Mouse (Mus musculus) limb, embryonic 11.5 days (tissue): Measurements from ENCODE around the gene Stmnd1. TPM values are rescaled to one million over a fixed set of nuclear protein-coding genes. Genes with fewer than 3 reads are reported as not detected.
"Not testable (repeated sequence)": the region's sequence is repeated elsewhere in the genome, so short reads cannot be mapped to it uniquely, and the experiment has no call there.

Source experiments
- ATAC-seq: fragments of 200-750 bp; cut with Nextera tagmentation; 2 replicates; pipeline ENCODE4 v1.8.0; 2017; ENCODE audit warnings: low read depth; ENCODE audit not compliant: insufficient number of reproducible peaks, low FRiP score, low TSS enrichment
- DNase-seq: peaks from one replicate; pipeline ENCODE4 v3.0.0-alpha.2; 2015; ENCODE audit warnings: low spot score
- H3K27ac ChIP-seq: fragments of 300-500 bp; sonication (generic); replicated peaks from 2 replicates; pipeline ENCODE4 v1.5.1; 2014; ENCODE audit warnings: low read depth, mild to moderate bottlenecking, low read length
- H3K27me3 ChIP-seq: fragments of 300-500 bp; sonication (generic); 2 replicates; pipeline ENCODE4 v1.6.1; 2014; ENCODE audit warnings: mild to moderate bottlenecking, low read length, mixed read lengths; ENCODE audit not compliant: control insufficient read depth, insufficient read depth
- H3K36me3 ChIP-seq: fragments of 300-500 bp; sonication (generic); 2 replicates; pipeline ENCODE4 v1.6.1; 2014; ENCODE audit warnings: mild to moderate bottlenecking, low read length, moderate library complexity, mixed read lengths; ENCODE audit not compliant: control insufficient read depth, insufficient read depth
- H3K4me1 ChIP-seq: fragments of 300-500 bp; sonication (generic); 2 replicates; pipeline ENCODE4 v1.6.1; 2014; ENCODE audit warnings: low read length, mixed read lengths; ENCODE audit not compliant: control insufficient read depth, insufficient read depth
- H3K4me2 ChIP-seq: fragments of 300-500 bp; sonication (generic); 2 replicates; pipeline ENCODE4 v1.6.1; 2014; ENCODE audit warnings: low read depth, mild to moderate bottlenecking, moderate library complexity; ENCODE audit not compliant: severe bottlenecking
- H3K4me3 ChIP-seq: fragments of 300-500 bp; sonication (generic); 2 replicates; pipeline ENCODE4 v1.5.1; 2014; ENCODE audit warnings: low read depth, low read length
- H3K9ac ChIP-seq: fragments of 300-500 bp; sonication (generic); 2 replicates; pipeline ENCODE4 v1.6.1; 2014; ENCODE audit warnings: mild to moderate bottlenecking, low read length
- H3K9me3 ChIP-seq: fragments of 300-500 bp; sonication (generic); 2 replicates; pipeline ENCODE4 v1.6.1; 2016; ENCODE audit warnings: low read length; ENCODE audit not compliant: control insufficient read depth
- WGBS: fragments of 180-500 bp; shearing (Covaris S2); extraction: QIAGEN DNeasy Blood & Tissue Kit; methylation state at CpG from one replicate; pipeline ENCODE4 v1.1.7; 2014; 5-methylcytosine and 5-hydroxymethylcytosine counted together
- polyA plus RNA-seq: library from polyadenylated mRNA; unstranded; fragments of >200 nt; fragmentation: Nextera tagmentation; extraction: Ambion mirVana; gene quantifications from 2 replicates; pipeline ENCODE4 v1.2.1, GENCODE M21; 2014

The Stmnd1 gene
- polyA plus RNA-seq, result not detected in 2 replicates

DNA sequence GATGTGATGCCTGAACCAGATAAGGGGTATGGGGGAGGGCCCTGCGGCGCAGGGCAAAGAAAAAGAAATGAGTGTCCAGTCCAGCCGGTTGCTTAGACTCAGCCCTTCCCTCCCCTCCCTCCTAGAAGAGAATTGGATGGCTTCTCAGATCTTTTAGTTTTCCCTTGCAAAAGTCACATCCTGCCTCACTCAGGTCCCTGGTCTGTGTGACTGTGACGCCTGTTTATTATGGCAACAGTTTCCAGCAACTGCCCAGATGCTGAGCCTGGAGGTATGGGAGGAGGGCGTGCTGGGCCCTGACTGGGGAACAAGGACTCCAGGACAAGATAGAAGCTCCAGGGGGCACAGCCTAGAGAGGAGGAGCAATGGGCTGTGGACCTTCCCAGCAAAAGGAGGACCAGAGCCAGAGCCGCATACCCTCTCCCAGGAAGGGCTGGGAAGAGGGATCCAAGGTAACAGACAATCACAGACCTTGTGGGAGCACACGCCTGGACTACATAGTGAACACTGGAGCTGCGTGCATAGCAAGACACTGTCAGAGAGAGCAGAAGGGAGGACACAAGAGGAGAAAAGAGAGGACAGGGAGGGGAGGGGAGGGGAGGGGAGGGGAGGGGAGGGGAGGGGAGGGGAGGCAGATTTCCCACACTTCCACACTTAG, at the start of gene Stmnd1:
TSS of gene Stmnd1 (plus strand) at position 269 of the 658 bp plus-strand sequence.
- ATAC-seq, result no peak
- WGBS, result 20% methylated on average over 7 of the region's 8 CpGs

GRCm38 (mm10) chr13:46226956-46227355, 46.6 kb upstream of the Stmnd1 start:
- H3K4me3 ChIP-seq, result no peak overlapping the region
- ATAC-seq, result no peak
- 39% methylated on average over 2 of the region's 2 CpGs for WGBS
- no peak for DNase-seq
- H3K9me3 ChIP-seq, result no peaks in the 10 kb centered on the region
- no peak overlapping the region for H3K27ac ChIP-seq
- H3K4me2 ChIP-seq, result no peak overlapping the region
- no peaks in the 10 kb centered on the region for H3K36me3 ChIP-seq
- H3K9ac ChIP-seq, result no peak overlapping the region
- no peaks in the 10 kb centered on the region for H3K4me1 ChIP-seq
- H3K27me3 ChIP-seq, result no peaks in the 10 kb centered on the region

More for the DNA sequence above, at the start of gene Stmnd1:
- Histone ChIP-seq H3K27ac (no peak within 1 kb of the TSS), H3K4me1 (peaks cover 5% of the 10 kb centered on the region; the same call in 1 of the 2 replicates), H3K9me3 (no peaks in the 10 kb centered on the region), H3K4me2 (peak within 1 kb of the TSS; percentile 43), H3K4me3 (0 out of 2 replicates have a peak within 1 kb of the TSS, but pooled peaks have one; percentile 6), H3K36me3 (no peaks in the 10 kb centered on the region), H3K27me3 (no peaks in the 10 kb centered on the region), H3K9ac (no peak within 1 kb of the TSS)
- peak; percentile 40 for DNase-seq

GRCm38 (mm10) chr13:46227486-46227885, 46.0 kb upstream of the Stmnd1 start:
- Histone ChIP-seq H3K4me3 (no peak overlapping the region), H3K27me3 (no peaks in the 10 kb centered on the region), H3K36me3 (no peaks in the 10 kb centered on the region), H3K9me3 (no peaks in the 10 kb centered on the region), H3K4me2 (no peak overlapping the region), H3K27ac (no peak overlapping the region), H3K4me1 (no peaks in the 10 kb centered on the region), H3K9ac (no peak overlapping the region)
- ATAC-seq (no peak), DNase-seq (no peak)
- 80% methylated on average over 4 of the region's 4 CpGs for WGBS

GRCm38 (mm10) chr13:46228750-46229149, 44.8 kb upstream of the Stmnd1 start:
- H3K27ac ChIP-seq, DNase-seq, H3K9ac ChIP-seq, ATAC-seq, H3K4me2 ChIP-seq, H3K4me3 ChIP-seq, H3K36me3 ChIP-seq, H3K27me3 ChIP-seq, H3K9me3 ChIP-seq, H3K4me1 ChIP-seq: not testable (repeated sequence)
- 84% methylated on average over 1 of the region's 1 CpGs for WGBS

DNA sequence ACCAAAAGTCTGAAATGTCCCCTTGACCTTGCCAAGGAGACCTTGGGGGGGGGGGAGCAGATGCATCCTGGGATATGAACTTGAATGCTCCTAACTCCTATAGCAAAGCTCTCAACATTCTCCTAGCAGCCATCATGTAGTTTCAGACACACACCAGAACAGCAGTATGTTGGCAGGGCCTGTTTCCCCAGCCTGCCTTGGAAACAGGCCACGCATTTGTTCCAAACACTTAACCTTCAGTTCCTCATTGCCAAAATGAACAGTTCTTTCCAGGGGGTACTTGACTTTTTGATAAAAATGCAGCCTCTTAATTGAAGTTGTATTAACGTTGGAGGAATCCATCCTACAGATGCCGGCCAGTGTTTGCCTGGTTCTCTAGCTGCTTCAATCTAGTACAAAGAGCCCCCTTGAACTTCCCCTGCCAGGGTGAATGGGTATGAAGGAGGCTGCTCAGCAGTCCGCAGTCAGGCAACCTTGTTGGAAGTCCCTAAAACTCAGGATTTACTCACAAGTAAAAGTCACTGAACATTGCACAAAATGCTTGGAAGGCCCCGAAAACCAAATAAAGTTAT, 41.9 kb upstream of the Stmnd1 start:
- H3K27ac ChIP-seq, result no peak overlapping the region
- H3K4me3 ChIP-seq, result no peak overlapping the region
- no peaks in the 10 kb centered on the region for H3K9me3 ChIP-seq
- 87% methylated on average over 5 of the region's 5 CpGs for WGBS
- H3K27me3 ChIP-seq, result no peaks in the 10 kb centered on the region
- no peak overlapping the region for H3K9ac ChIP-seq
- no peak overlapping the region for H3K4me2 ChIP-seq
- no peaks in the 10 kb centered on the region for H3K4me1 ChIP-seq
- H3K36me3 ChIP-seq, result no peaks in the 10 kb centered on the region
- ATAC-seq, result no peak
- DNase-seq, result no peak

GRCm38 (mm10) chr13:46237723-46238349, 35.7 kb upstream of the Stmnd1 start:
- H3K4me2 ChIP-seq, result no peak overlapping the region
- no peak for DNase-seq
- H3K27me3 ChIP-seq, result no peaks in the 10 kb centered on the region
- H3K9ac ChIP-seq, result no peak overlapping the region
- H3K4me3 ChIP-seq, result no peak overlapping the region
- no peaks in the 10 kb centered on the region for H3K9me3 ChIP-seq
- no peak overlapping the region for H3K27ac ChIP-seq
- no peak for ATAC-seq
- H3K36me3 ChIP-seq, result no peaks in the 10 kb centered on the region
- no peaks in the 10 kb centered on the region for H3K4me1 ChIP-seq
- 78% methylated on average over 7 of the region's 7 CpGs for WGBS

- no peaks in the 10 kb centered on the region for H3K4me1 ChIP-seq
- H3K27me3 ChIP-seq, result no peaks in the 10 kb centered on the region
- H3K9me3 ChIP-seq, result no peaks in the 10 kb centered on the region
- DNase-seq (no peak), ATAC-seq (no peak)
- H3K27ac ChIP-seq, result no peak overlapping the region
- H3K9ac ChIP-seq, result no peak overlapping the region
- H3K36me3 ChIP-seq, result no peaks in the 10 kb centered on the region
- no peak overlapping the region for H3K4me2 ChIP-seq
- H3K4me3 ChIP-seq, result no peak overlapping the region
- 85% methylated on average over 7 of the region's 7 CpGs for WGBS
These were observed 34.7 kb upstream of the Stmnd1 start for GRCm38 (mm10) chr13:46238796-46239195.

GRCm38 (mm10) chr13:46241391-46242188, 31.9 kb upstream of the Stmnd1 start:
- Histone ChIP-seq H3K27me3 (no peaks in the 10 kb centered on the region), H3K27ac (no peak overlapping the region), H3K4me1 (no peaks in the 10 kb centered on the region), H3K9ac (no peak overlapping the region), H3K4me3 (no peak overlapping the region), H3K4me2 (no peak overlapping the region), H3K9me3 (no peaks in the 10 kb centered on the region), H3K36me3 (no peaks in the 10 kb centered on the region)
- WGBS, result 85% methylated on average over 9 of the region's 9 CpGs
- ATAC-seq (no peak), DNase-seq (no peak)
